14 mouse cellular contexts compared by ENCODE assay signal in genomic region chr11:119572316-119573010, GRCm38 (mm10). TPM values are rescaled to one million over a fixed set of nuclear protein-coding genes. Genes with fewer than 3 reads are reported as not detected.
DNase-seq lines count a peak whose midpoint lies in the region; ATAC-seq and TF ChIP-seq lines count a peak whose summit lies in the region.
"Had no signal": no experiment of that assay in that cellular context is flagged by ENCODE, and none has a peak within 500 bp of the region (broad histone marks: within the 10 kb centered on the region; RNA-seq: fewer than 3 reads in every experiment).

No protein-coding gene starts in this region.

- no peak for TF ChIP-seq POLR2A in heart, adult 2 months (IDR thresholded peaks at IDR 0.05; ENCODE audit: insufficient read depth, low read depth, low read length)

- H3K27ac ChIP-seq in kidney, embryonic 14.5 days (ENCODE audit: low read depth, low read length), result no peak overlapping the region
- peak overlapping the region; percentile 63 for H3K27ac ChIP-seq in embryonic facial prominence, embryonic 10.5 days (replicated peaks)
- 0 out of 2 replicates have a peak overlapping the region, but pooled peaks have one; percentile 22 for H3K27ac ChIP-seq in midbrain, embryonic 14.5 days (replicated peaks; ENCODE audit: low read depth, low read length)
- H3K27ac ChIP-seq in heart, adult 2 months, result no peak overlapping the region
- H3K27ac ChIP-seq: liver, embryonic 12.5 days had no signal

- peak overlapping the region; percentile 8; the same call in 1 of the 2 replicates for H3K9ac ChIP-seq in kidney, embryonic 14.5 days (ENCODE audit: low read depth, low read length)
- H3K9ac ChIP-seq in midbrain, embryonic 14.5 days (replicated peaks; ENCODE audit: low read length), result no peak overlapping the region
- H3K9ac ChIP-seq in heart, adult 2 months (ENCODE audit: low read depth, low read length), result no peak overlapping the region
- H3K9ac ChIP-seq: liver, embryonic 12.5 days had no signal

- no peak for TF ChIP-seq EP300 in heart, adult 2 months (IDR thresholded peaks at IDR 0.05; ENCODE audit: insufficient read depth, low read depth, low read length)

- no peak overlapping the region for H3K4me2 ChIP-seq in kidney, embryonic 14.5 days (replicated peaks; ENCODE audit: low read depth, low read length)
- no peak overlapping the region for H3K4me2 ChIP-seq in midbrain, embryonic 14.5 days (ENCODE audit: low read length)
- H3K4me2 ChIP-seq: liver, embryonic 12.5 days had no signal

- WGBS in kidney, embryonic 14.5 days, result 62% methylated on average over 15 of the region's 15 CpGs
- WGBS in embryonic facial prominence, embryonic 10.5 days, result 53% methylated on average over 15 of the region's 15 CpGs
- 30% methylated on average over 15 of the region's 15 CpGs for WGBS in midbrain, embryonic 14.5 days
- WGBS in heart, adult 2 months, result 77% methylated on average over 15 of the region's 15 CpGs

- DNase-seq in kidney, adult 18-20 months, result no peak
- peak; percentile 17 for DNase-seq in Muller cell, postnatal 12 days (ENCODE audit: inconsistent ontology term)
- DNase-seq in embryonic facial prominence, embryonic 10.5 days (ENCODE audit: low spot score), result no peak
- DNase-seq in midbrain, embryonic 14.5 days, result no peak
- DNase-seq in urinary bladder, adult 2 months (ENCODE audit: low spot score), result no peak
- DNase-seq in heart, adult 2 months, result no peak
- DNase-seq: cerebellum, adult 9-11 months; right cerebral cortex, postnatal 4 days; thymus, postnatal 14 days had no signal

- TF ChIP-seq CTCF in heart, adult 2 months (IDR thresholded peaks at IDR 0.05), result no peak

- intact Hi-C loops in heart, adult 2 months (cut with DNase I), result loop anchor here (5.0 kb wide), 1 partner anchor 420 kb away; no protein-coding TSS in a partner anchor

- H3K4me1 ChIP-seq in kidney, embryonic 14.5 days (ENCODE audit: control insufficient read depth, insufficient read depth, low read length), result no peaks in the 10 kb centered on the region
- peaks cover 28% of the 10 kb centered on the region for H3K4me1 ChIP-seq in embryonic facial prominence, embryonic 10.5 days
- peaks cover 9% of the 10 kb centered on the region for H3K4me1 ChIP-seq in midbrain, embryonic 14.5 days (ENCODE audit: control insufficient read depth, insufficient read depth, low read length)
- no peaks in the 10 kb centered on the region for H3K4me1 ChIP-seq in heart, adult 2 months (ENCODE audit: control insufficient read depth, insufficient read depth, low read length)
- H3K4me1 ChIP-seq: liver, embryonic 12.5 days had no signal

- H3K36me3 ChIP-seq in kidney, embryonic 14.5 days (ENCODE audit: control insufficient read depth, insufficient read depth, low read length), result no peaks in the 10 kb centered on the region
- no peaks in the 10 kb centered on the region for H3K36me3 ChIP-seq in embryonic facial prominence, embryonic 10.5 days (replicated peaks)
- H3K36me3 ChIP-seq in midbrain, embryonic 14.5 days (ENCODE audit: control insufficient read depth, insufficient read depth, low read length), result no peaks in the 10 kb centered on the region
- H3K36me3 ChIP-seq in heart, adult 2 months (ENCODE audit: control insufficient read depth, insufficient read depth, low read length), result no peaks in the 10 kb centered on the region
- H3K36me3 ChIP-seq: liver, embryonic 12.5 days had no signal

- no peaks in the 10 kb centered on the region for H3K9me3 ChIP-seq in kidney, embryonic 14.5 days (ENCODE audit: control insufficient read depth, low read length)
- no peaks in the 10 kb centered on the region for H3K9me3 ChIP-seq in embryonic facial prominence, embryonic 10.5 days
- H3K9me3 ChIP-seq in midbrain, embryonic 14.5 days (ENCODE audit: control insufficient read depth, low read length), result no peaks in the 10 kb centered on the region
- H3K9me3 ChIP-seq: liver, embryonic 12.5 days had no signal

- H3K79me2 ChIP-seq in heart, adult 2 months (replicated peaks; ENCODE audit: control insufficient read depth, insufficient read depth, low read length), result no peaks in the 10 kb centered on the region

- no peak overlapping the region for H3K4me3 ChIP-seq in kidney, embryonic 14.5 days (ENCODE audit: low read length)
- no peak overlapping the region for H3K4me3 ChIP-seq in embryonic facial prominence, embryonic 10.5 days
- no peak overlapping the region for H3K4me3 ChIP-seq in midbrain, embryonic 14.5 days (replicated peaks; ENCODE audit: low read depth, low read length)
- no peak overlapping the region for H3K4me3 ChIP-seq in heart, adult 2 months
- H3K4me3 ChIP-seq: liver, embryonic 12.5 days had no signal

- no peaks in the 10 kb centered on the region for H3K27me3 ChIP-seq in kidney, embryonic 14.5 days (ENCODE audit: control insufficient read depth, insufficient read depth, low read length)
- H3K27me3 ChIP-seq in embryonic facial prominence, embryonic 10.5 days (replicated peaks; ENCODE audit: low read depth, poor library complexity, severe bottlenecking), result 0 out of 2 replicates have a peak, but pooled peaks cover 3% of the 10 kb centered on the region
- H3K27me3 ChIP-seq in midbrain, embryonic 14.5 days (ENCODE audit: control insufficient read depth, insufficient read depth, low read length), result no peaks in the 10 kb centered on the region
- H3K27me3 ChIP-seq in heart, adult 2 months (ENCODE audit: control insufficient read depth, insufficient read depth, low read length), result no peaks in the 10 kb centered on the region

- no peak for ATAC-seq in kidney, embryonic 14.5 days (ENCODE audit: low FRiP score, low TSS enrichment)
- ATAC-seq in midbrain, embryonic 14.5 days (ENCODE audit: low FRiP score, low TSS enrichment), result no peak
- ATAC-seq: intestine, embryonic 16.5 days; liver, embryonic 12.5 days; lung, postnatal 0 days had no signal

RNA-seq across cellular contexts. Expression of gene Nptx1, which starts 24.9 kb away (rescaled TPM):
- 0.40 and 0.53 TPM in 2 replicates for polyA plus RNA-seq in kidney, embryonic 14.5 days (2014; fragmentation: Nextera tagmentation; extraction: Ambion mirVana)
- polyA plus RNA-seq in embryonic facial prominence, embryonic 10.5 days (2016; fragmentation: Nextera tagmentation; extraction: Ambion mirVana), result 1.9 and 2.6 TPM in 2 replicates
- polyA plus RNA-seq in midbrain, embryonic 14.5 days (2014; fragmentation: Nextera tagmentation; extraction: Ambion mirVana), result 10.1 and 11.3 TPM in 2 replicates
- polyA plus RNA-seq in urinary bladder, adult 2 months (2012; rRNA removed), result 1.8 and 2.3 TPM in 2 replicates
- total RNA-seq in heart, adult 2 months (2021), result under 1 TPM; 0.09 to 0.23 TPM
- polyA plus RNA-seq in heart, adult 2 months (2012; rRNA removed), result 0.12 and 0.16 TPM in 2 replicates
- total RNA-seq: granulocyte monocyte progenitor cell, adult 5-6 weeks had no signal

RNA-seq across cellular contexts. Expression of gene Rptor, which starts 30.2 kb away (rescaled TPM):
- polyA plus RNA-seq in kidney, embryonic 14.5 days (2014; fragmentation: Nextera tagmentation; extraction: Ambion mirVana), result 11.8 and 15.7 TPM in 2 replicates
- polyA plus RNA-seq in embryonic facial prominence, embryonic 10.5 days (2016; fragmentation: Nextera tagmentation; extraction: Ambion mirVana), result 14.4 and 15.7 TPM in 2 replicates
- polyA plus RNA-seq in midbrain, embryonic 14.5 days (2014; fragmentation: Nextera tagmentation; extraction: Ambion mirVana), result 10.8 and 12.4 TPM in 2 replicates
- 14.1 and 18.6 TPM in 2 replicates for polyA plus RNA-seq in urinary bladder, adult 2 months (2012; rRNA removed)
- total RNA-seq in heart, adult 2 months (2021), result 10 to 100 TPM; 32.1 to 32.4 TPM
- polyA plus RNA-seq in heart, adult 2 months (2012; rRNA removed), result 19.7 and 20.6 TPM in 2 replicates

Comparison
In these comparisons a context has a peak if more than half of its experiments do, and no peak if none do; other contexts are left out.
1. H3K27ac ChIP-seq: peak in embryonic facial prominence, embryonic 10.5 days (single experiment) and midbrain, embryonic 14.5 days (single experiment); none in kidney, embryonic 14.5 days (single experiment) and heart, adult 2 months (single experiment).